Mouse (Mus musculus) small intestine, adult 2 months (tissue): Measurements from ENCODE around the gene Olfr1022. TPM values are rescaled to one million over a fixed set of nuclear protein-coding genes. Genes with fewer than 3 reads are reported as not detected.

ENCODE experiments used
- H3K27ac ChIP-seq: fragments of 200-500 bp; 2 replicates; pipeline ENCODE4 v1.5.1; 2012; ENCODE audit warnings: low read depth, low read length, control low read depth, inconsistent platforms; ENCODE audit not compliant: insufficient read depth
- H3K27me3 ChIP-seq: fragments of 200-500 bp; 2 replicates; pipeline ENCODE4 v1.6.1; 2012; ENCODE audit warnings: mild to moderate bottlenecking, moderate library complexity, low read length, inconsistent platforms; ENCODE audit not compliant: control insufficient read depth, insufficient read depth
- H3K36me3 ChIP-seq: fragments of 200-500 bp; 2 replicates; pipeline ENCODE4 v1.6.1; 2012; ENCODE audit warnings: mild to moderate bottlenecking, low read length, control low read depth, inconsistent platforms; ENCODE audit not compliant: control insufficient read depth, insufficient read depth
- H3K4me1 ChIP-seq: fragments of 200-500 bp; 2 replicates; pipeline ENCODE4 v1.6.1; 2012; ENCODE audit warnings: low read length, inconsistent platforms, mixed read lengths; ENCODE audit not compliant: control insufficient read depth, insufficient read depth, insufficient read length
- H3K4me3 ChIP-seq: fragments of 200-500 bp; 2 replicates; pipeline ENCODE4 v1.5.1; 2012; ENCODE audit warnings: low read depth, mild to moderate bottlenecking, control low read depth, inconsistent platforms, low read length, moderate library complexity
- CTCF ChIP-seq: fragments of 200-500 bp; IDR thresholded peaks from 2 replicates; pipeline ENCODE4 v1.5.1; 2012; ENCODE audit warnings: low read depth, mild to moderate bottlenecking, control low read depth, inconsistent platforms, low read length, moderate library complexity, mixed read lengths; ENCODE audit not compliant: insufficient replicate concordance, insufficient read length; ENCODE audit errors: extremely low read depth
- POLR2A ChIP-seq: fragments of 200-500 bp; IDR thresholded peaks from 2 replicates; pipeline ENCODE4 v1.6.1; 2012; ENCODE audit warnings: low read depth, mild to moderate bottlenecking, control low read depth, inconsistent platforms, low read length, moderate library complexity
- WGBS: fragments of 180-500 bp; shearing (Covaris S2); methylation state at CpG from one replicate; pipeline ENCODE4 v1.1.7; 2018; 5-methylcytosine and 5-hydroxymethylcytosine counted together
- polyA plus RNA-seq: library from polyadenylated mRNA; depleted of rRNA; stranded (reverse); fragments of >200 nt; gene quantifications from 2 replicates; pipeline ENCODE4 v1.2.3, GENCODE M21; 2012; rRNA removed

Olfr1022 gene
- polyA plus RNA-seq = not detected in 2 replicates

DNA sequence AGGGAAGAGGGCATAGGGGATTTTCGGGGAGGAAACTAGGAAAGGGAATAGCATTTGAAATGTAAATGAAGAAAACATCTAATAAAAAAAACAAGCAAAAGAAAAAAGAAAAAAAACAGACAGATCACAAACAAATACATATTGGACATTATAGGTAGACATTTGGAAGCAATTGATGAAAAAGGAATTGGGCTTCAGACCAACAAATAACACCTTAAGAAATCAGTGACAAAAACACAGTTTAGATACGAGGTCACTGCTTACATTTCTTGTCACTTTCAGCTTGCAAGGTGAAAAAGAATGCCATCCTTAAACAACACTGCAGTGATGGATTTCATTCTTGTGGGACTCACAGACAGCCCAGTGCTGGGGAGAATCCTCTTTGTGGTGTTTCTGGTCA, at the start of gene Olfr1022:
Gene Olfr1022, plus strand, starts transcription at position 301 of the 400 bp plus-strand sequence.
- WGBS = 40% methylated on average over 2 of the region's 2 CpGs
- Histone ChIP-seq H3K27ac (no peak within 1 kb of the TSS), H3K36me3 (no peaks in the 10 kb centered on the region), H3K4me3 (no peak within 1 kb of the TSS), H3K27me3 (no peaks in the 10 kb centered on the region), H3K4me1 (no peaks in the 10 kb centered on the region)
- TF ChIP-seq POLR2A (no peak), CTCF (no peak)

- H3K4me1 ChIP-seq = no peaks in the 10 kb centered on the region
- TF ChIP-seq POLR2A (no peak), CTCF (no peak)
- no peak within 1 kb of the TSS for H3K4me3 ChIP-seq
- no peak within 1 kb of the TSS for H3K27ac ChIP-seq
- H3K36me3 ChIP-seq = no peaks in the 10 kb centered on the region
- no peaks in the 10 kb centered on the region for H3K27me3 ChIP-seq
These were observed 23.0 kb upstream of the Olfr1022 start, which contains the start of gene Olfr1019 for GRCm38 (mm10) chr2:85845383-85845782. Olfr1019 (minus strand) TSS chr2:85845483.

DNA sequence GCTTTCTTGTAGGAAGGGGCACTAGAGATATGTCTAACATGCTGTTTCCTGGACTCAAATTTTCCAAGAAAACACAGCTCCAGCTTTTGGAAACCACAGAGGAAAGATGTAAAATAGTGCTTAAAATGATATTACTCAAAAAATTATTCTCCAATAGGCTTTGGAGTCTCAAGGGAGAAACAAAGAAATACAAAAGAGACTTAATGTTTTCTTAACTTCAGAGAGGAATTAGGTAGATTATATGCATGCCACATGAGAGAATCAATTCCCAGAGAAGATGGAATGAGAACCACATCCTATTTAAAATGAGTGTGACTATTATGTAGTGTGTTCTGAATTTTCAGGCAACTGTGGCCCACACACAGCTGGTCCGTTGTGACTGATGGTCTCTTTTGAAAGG, 21.7 kb upstream of the Olfr1022 start, which contains the start of gene Olfr1020:
Gene Olfr1020, plus strand, starts transcription at position 301 of the 400 bp plus-strand sequence.
- Histone ChIP-seq H3K4me1 (no peaks in the 10 kb centered on the region), H3K27me3 (no peaks in the 10 kb centered on the region), H3K36me3 (no peaks in the 10 kb centered on the region), H3K27ac (no peak within 1 kb of the TSS), H3K4me3 (no peak within 1 kb of the TSS)
- WGBS = 78% methylated on average over 1 of the region's 1 CpGs
- no peak for TF ChIP-seq CTCF
- no peak for TF ChIP-seq POLR2A

- no peak within 1 kb of the TSS for H3K27ac ChIP-seq
- no peaks in the 10 kb centered on the region for H3K36me3 ChIP-seq
- H3K4me1 ChIP-seq = no peaks in the 10 kb centered on the region
- 48% methylated on average over 2 of the region's 2 CpGs for WGBS
- H3K27me3 ChIP-seq = no peaks in the 10 kb centered on the region
- TF ChIP-seq POLR2A = no peak
- TF ChIP-seq CTCF = no peak
- no peak within 1 kb of the TSS for H3K4me3 ChIP-seq
These were observed 16.9 kb downstream of the Olfr1022 start, which contains the start of gene Olfr1023 for GRCm38 (mm10) chr2:85885340-85885739. Olfr1023 (plus strand) TSS chr2:85885640.

DNA sequence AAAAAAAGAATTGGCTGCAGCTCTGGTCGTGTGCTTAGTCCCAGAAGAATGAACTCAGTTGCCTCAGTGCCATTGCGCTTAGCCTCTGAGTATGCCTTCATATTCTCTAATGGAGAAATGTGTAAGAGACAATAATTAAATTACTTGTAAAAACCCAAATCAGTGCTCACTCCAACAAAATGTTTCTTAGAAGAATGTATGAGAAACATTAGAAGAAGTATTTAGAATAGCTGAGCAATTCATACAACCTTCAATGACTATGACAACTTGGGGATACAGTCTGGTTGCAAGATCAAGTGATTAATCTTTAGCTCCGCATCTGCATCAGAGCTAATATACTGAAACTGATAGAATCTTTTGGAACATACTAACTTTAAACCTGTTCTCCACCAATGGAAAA, 36.6 kb downstream of the Olfr1022 start, which contains the start of gene Olfr1024:
Gene Olfr1024, minus strand, starts transcription at position 101 of the 400 bp plus-strand sequence.
- H3K27me3 ChIP-seq = no peaks in the 10 kb centered on the region
- TF ChIP-seq CTCF = no peak
- no peak for TF ChIP-seq POLR2A
- no peak within 1 kb of the TSS for H3K27ac ChIP-seq
- no peak within 1 kb of the TSS for H3K4me3 ChIP-seq
- 84% methylated on average over 3 of the region's 3 CpGs for WGBS
- no peaks in the 10 kb centered on the region for H3K4me1 ChIP-seq
- no peaks in the 10 kb centered on the region for H3K36me3 ChIP-seq

DNA sequence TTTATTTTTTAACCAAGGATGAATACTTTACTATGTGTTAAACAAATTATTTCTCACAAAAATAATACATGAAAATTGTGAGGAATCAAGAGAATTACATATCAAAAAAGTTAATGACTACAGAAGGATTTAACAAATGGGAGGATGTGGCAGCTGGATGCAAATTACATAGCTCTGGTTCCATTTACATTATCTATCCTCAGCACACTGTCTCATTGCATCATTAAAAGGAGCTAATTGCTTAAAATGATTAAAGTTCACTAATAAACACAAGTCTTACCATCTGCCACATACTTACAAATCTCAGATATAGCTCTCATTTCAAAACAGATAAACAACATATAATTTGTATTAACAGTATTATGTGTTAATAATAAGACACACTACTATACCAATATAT, 44.8 kb downstream of the Olfr1022 start:
- Histone ChIP-seq H3K27ac (no peak overlapping the region), H3K36me3 (no peaks in the 10 kb centered on the region), H3K27me3 (no peaks in the 10 kb centered on the region), H3K4me1 (no peaks in the 10 kb centered on the region), H3K4me3 (no peak overlapping the region)
- no peak for TF ChIP-seq CTCF
- TF ChIP-seq POLR2A = no peak

GRCm38 (mm10) chr2:85914893-85915292, 46.5 kb downstream of the Olfr1022 start, which contains the start of gene Olfr1025-ps1:
Olfr1025-ps1 (plus strand) TSS chr2:85915193.
- WGBS = 43% methylated on average over 1 of the region's 1 CpGs
- Histone ChIP-seq H3K27me3 (no peaks in the 10 kb centered on the region), H3K4me1 (no peaks in the 10 kb centered on the region), H3K4me3 (no peak within 1 kb of the TSS), H3K36me3 (no peaks in the 10 kb centered on the region), H3K27ac (no peak within 1 kb of the TSS)
- no peak for TF ChIP-seq CTCF
- no peak for TF ChIP-seq POLR2A

Other genes starting within 250 kb of the Olfr1022 start
- not detected in 2 replicates for gene Olfr1002, start 217.9 kb upstream of the Olfr1022 start, polyA plus RNA-seq
- gene Olfr154, start 204.1 kb upstream of the Olfr1022 start, polyA plus RNA-seq = not detected in 2 replicates
- gene Olfr1006, start 189.8 kb upstream of the Olfr1022 start, polyA plus RNA-seq = not detected in 2 replicates
- not detected in 2 replicates for gene Olfr1008, start 179.2 kb upstream of the Olfr1022 start, polyA plus RNA-seq
- not detected in 2 replicates for gene Olfr1009, start 153.2 kb upstream of the Olfr1022 start, polyA plus RNA-seq
- not detected in 2 replicates for gene Olfr1012, start 105.8 kb upstream of the Olfr1022 start, polyA plus RNA-seq
- not detected in 2 replicates for gene Olfr1013, start 101.5 kb upstream of the Olfr1022 start, polyA plus RNA-seq
- gene Olfr1014, start 95.9 kb upstream of the Olfr1022 start, polyA plus RNA-seq = not detected in 2 replicates
- gene Olfr1015, start 86.6 kb upstream of the Olfr1022 start, polyA plus RNA-seq = not detected in 2 replicates
- gene Olfr1016, start 66.0 kb upstream of the Olfr1022 start, polyA plus RNA-seq = not detected in 2 replicates
- gene Olfr1018, start 50.1 kb upstream of the Olfr1022 start, polyA plus RNA-seq = not detected in 2 replicates
- not detected in 2 replicates for gene Olfr1019, start 23.1 kb upstream of the Olfr1022 start, polyA plus RNA-seq
- gene Olfr1020, start 21.6 kb upstream of the Olfr1022 start, polyA plus RNA-seq = not detected in 2 replicates
- gene Olfr1023, start 17.0 kb downstream of the Olfr1022 start, polyA plus RNA-seq = not detected in 2 replicates
- gene Olfr1024, start 36.5 kb downstream of the Olfr1022 start, polyA plus RNA-seq = not detected in 2 replicates
- gene Olfr1025-ps1, start 46.6 kb downstream of the Olfr1022 start, polyA plus RNA-seq = not detected in 2 replicates
- not detected in 2 replicates for gene Olfr1026, start 53.0 kb downstream of the Olfr1022 start, polyA plus RNA-seq
- gene Olfr1028, start 81.8 kb downstream of the Olfr1022 start, polyA plus RNA-seq = not detected in 2 replicates
- not detected in 2 replicates for gene Olfr1029, start 105.3 kb downstream of the Olfr1022 start, polyA plus RNA-seq
- gene Olfr1030, start 110.7 kb downstream of the Olfr1022 start, polyA plus RNA-seq = not detected in 2 replicates
- not detected in 2 replicates for gene Olfr1031, start 121.7 kb downstream of the Olfr1022 start, polyA plus RNA-seq
- gene Olfr1032, start 136.9 kb downstream of the Olfr1022 start, polyA plus RNA-seq = not detected in 2 replicates
- 0.06 TPM in 1 of 2 replicates, not detected in the other for gene Olfr1033, start 152.0 kb downstream of the Olfr1022 start, polyA plus RNA-seq
- gene Olfr1034, start 177.3 kb downstream of the Olfr1022 start, polyA plus RNA-seq = 0.03 TPM in 1 of 2 replicates, not detected in the other
- gene Olfr1036, start 205.4 kb downstream of the Olfr1022 start, polyA plus RNA-seq = not detected in 2 replicates
- gene Olfr1037, start 218.8 kb downstream of the Olfr1022 start, polyA plus RNA-seq = not detected in 2 replicates